Mouse (Mus musculus) lung, embryonic 16.5 days (tissue): ENCODE measurements at regions not wholly inside any gene's neighbourhood (a gene's known extent, or its start where the extent isn't known, plus 50 kb on each side); places are given as distances from the start of the nearest gene placed in this dataset.

Experiments used
- ATAC-seq: fragments of 200-750 bp; cut with Nextera tagmentation; 2 replicates; pipeline ENCODE4 v1.8.0; 2017; ENCODE audit warnings: low read depth, mild to moderate bottlenecking, moderate library complexity
- H3K27ac ChIP-seq: fragments of 300-500 bp; sonication (generic); 2 replicates; pipeline ENCODE4 v1.5.1; 2014; ENCODE audit warnings: mild to moderate bottlenecking, control low read depth, low read length
- H3K27me3 ChIP-seq: fragments of 300-500 bp; sonication (generic); 2 replicates; pipeline ENCODE4 v1.6.1; 2014; ENCODE audit warnings: low read depth, low read length, mixed read lengths; ENCODE audit not compliant: control insufficient read depth, insufficient read depth
- H3K36me3 ChIP-seq: fragments of 300-500 bp; sonication (generic); 2 replicates; pipeline ENCODE4 v1.6.1; 2014; ENCODE audit warnings: low read length; ENCODE audit not compliant: control insufficient read depth, insufficient read depth
- H3K4me1 ChIP-seq: fragments of 300-500 bp; sonication (generic); replicated peaks from 2 replicates; pipeline ENCODE4 v1.6.1; 2014; ENCODE audit warnings: low read length, mixed read lengths; ENCODE audit not compliant: control insufficient read depth, insufficient read depth
- H3K4me2 ChIP-seq: fragments of 300-500 bp; sonication (generic); 2 replicates; pipeline ENCODE4 v1.6.1; 2014; ENCODE audit warnings: low read depth, low read length, control low read depth
- H3K4me3 ChIP-seq: fragments of 300-500 bp; sonication (generic); 2 replicates; pipeline ENCODE4 v1.5.1; 2014; ENCODE audit warnings: mild to moderate bottlenecking, low read length, control low read depth
- H3K9ac ChIP-seq: fragments of 300-500 bp; sonication (generic); 2 replicates; pipeline ENCODE4 v1.6.1; 2014; ENCODE audit warnings: low read length, control low read depth
- H3K9me3 ChIP-seq: fragments of 300-500 bp; sonication (generic); 2 replicates; pipeline ENCODE4 v1.6.1; 2016; ENCODE audit warnings: low read length; ENCODE audit not compliant: control insufficient read depth
- WGBS: fragments of 180-500 bp; shearing (Covaris S2); extraction: QIAGEN DNeasy Blood & Tissue Kit; methylation state at CpG from one replicate; pipeline ENCODE4 v1.1.7; 2014; 5-methylcytosine and 5-hydroxymethylcytosine counted together

DNA sequence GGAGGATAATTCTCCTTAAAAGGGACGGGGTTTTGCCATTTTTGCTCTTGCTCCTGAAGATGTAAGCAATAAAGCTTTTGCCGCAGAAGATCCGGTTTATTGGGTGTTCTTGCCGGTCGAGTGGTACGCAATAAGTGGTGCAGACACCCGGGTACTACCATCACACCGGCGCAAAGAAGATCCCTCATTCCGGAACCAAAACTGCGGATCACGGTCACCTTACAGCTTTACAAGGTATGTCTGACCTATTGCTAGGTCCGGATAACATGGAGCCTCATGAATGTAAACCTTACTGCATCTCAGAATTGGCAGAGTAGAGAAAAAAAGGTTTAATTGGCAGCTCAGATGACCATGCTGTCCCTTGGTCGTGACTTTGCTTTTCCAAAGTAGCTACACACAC is 149.7 kb upstream of the Nckap5 start:
- ATAC-seq, result no peak
- Histone ChIP-seq H3K9me3 (peaks cover 3% of the 10 kb centered on the region; the same call in 1 of the 2 replicates), H3K36me3 (no peaks in the 10 kb centered on the region), H3K27ac (no peak overlapping the region), H3K4me1 (no peaks in the 10 kb centered on the region), H3K4me3 (no peak overlapping the region), H3K27me3 (no peaks in the 10 kb centered on the region), H3K9ac (no peak overlapping the region), H3K4me2 (no peak overlapping the region)
- 93% methylated on average over 14 of the region's 14 CpGs for WGBS

DNA sequence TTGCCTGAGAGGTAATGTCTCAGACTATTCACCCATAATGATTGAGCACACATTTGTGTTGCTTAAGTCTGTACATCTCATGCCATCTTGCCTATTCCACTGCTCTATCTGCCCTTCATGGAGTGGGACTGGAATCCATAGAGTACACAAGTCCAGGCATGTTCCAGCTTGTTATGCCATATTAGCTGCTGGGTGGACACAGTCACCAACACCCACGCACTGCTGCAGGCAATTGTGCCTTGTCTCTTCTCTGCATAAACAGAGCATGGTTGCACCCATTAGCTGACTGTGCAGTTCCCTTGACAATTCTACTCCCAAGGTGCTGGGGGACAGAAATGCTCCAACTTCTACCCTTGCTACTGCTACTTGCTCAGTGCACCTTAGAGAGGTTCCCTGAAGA is 143.3 kb upstream of the Nckap5 start:
- H3K4me1 ChIP-seq, result no peaks in the 10 kb centered on the region
- no peaks in the 10 kb centered on the region for H3K36me3 ChIP-seq
- 88% methylated on average over 1 of the region's 1 CpGs for WGBS
- H3K27ac ChIP-seq, result no peak overlapping the region
- H3K9me3 ChIP-seq, result no peaks in the 10 kb centered on the region
- H3K27me3 ChIP-seq, result no peaks in the 10 kb centered on the region
- ATAC-seq, result no peak
- no peak overlapping the region for H3K9ac ChIP-seq
- H3K4me3 ChIP-seq, result no peak overlapping the region
- no peak overlapping the region for H3K4me2 ChIP-seq

DNA sequence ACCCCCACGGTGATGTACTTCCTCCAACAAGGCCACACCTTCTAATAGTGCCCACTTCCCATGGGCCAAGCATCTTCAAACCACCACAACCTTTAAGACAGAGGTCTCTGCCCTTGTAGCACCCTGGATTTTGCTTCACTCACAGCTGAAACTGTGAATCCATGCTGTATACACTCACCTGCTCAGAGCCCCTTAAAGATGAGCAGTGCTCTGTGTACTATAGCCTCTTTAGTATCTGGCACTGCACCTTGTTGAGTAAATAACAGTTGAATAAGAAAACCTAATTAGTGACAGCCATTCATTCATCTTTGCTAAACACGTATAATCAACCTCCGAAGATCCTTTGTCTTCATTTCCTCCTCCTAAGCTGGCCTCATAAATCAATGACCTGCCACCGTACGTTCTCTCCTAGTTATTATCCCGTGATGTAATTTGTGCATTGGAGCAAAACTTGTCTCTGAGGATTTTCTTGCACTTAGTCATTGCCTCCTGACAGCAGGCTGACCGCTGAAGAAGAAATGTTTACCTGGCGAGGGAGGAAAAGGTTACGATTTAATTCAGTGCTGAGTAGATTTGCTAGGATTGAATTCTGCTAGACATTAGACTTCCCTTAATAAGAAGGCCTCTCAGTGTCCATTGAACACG is 141.3 kb upstream of the Nckap5 start:
- no peak for ATAC-seq

DNA sequence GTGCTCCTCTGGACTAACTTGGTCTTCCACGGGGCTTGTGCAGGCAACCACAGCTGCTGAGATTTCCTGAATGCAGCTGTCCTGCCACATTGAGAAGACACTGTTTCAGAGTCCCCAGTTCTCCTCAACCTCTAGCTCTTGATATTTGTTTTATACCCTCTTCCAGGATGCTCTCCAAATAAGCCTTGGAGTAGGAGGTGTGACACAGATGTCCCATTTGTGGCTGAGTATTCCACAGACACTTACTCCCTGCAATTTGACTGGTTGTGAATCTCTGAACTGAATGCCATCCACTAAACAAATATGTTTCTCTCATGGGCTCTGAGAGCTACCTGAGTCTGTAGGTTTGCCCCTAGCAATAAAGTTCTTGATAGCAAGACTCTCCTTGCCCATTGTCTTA is 140.5 kb upstream of the Nckap5 start:
- ATAC-seq, result no peak
- Histone ChIP-seq H3K9me3 (no peaks in the 10 kb centered on the region), H3K27me3 (no peaks in the 10 kb centered on the region), H3K36me3 (no peaks in the 10 kb centered on the region), H3K4me3 (no peak overlapping the region), H3K4me2 (no peak overlapping the region), H3K4me1 (no peaks in the 10 kb centered on the region), H3K9ac (no peak overlapping the region), H3K27ac (no peak overlapping the region)
- 36% methylated on average over 1 of the region's 1 CpGs for WGBS

More for the DNA sequence above, 141.3 kb upstream of the Nckap5 start:
- Histone ChIP-seq H3K27me3 (no peaks in the 10 kb centered on the region), H3K27ac (no peak overlapping the region), H3K4me2 (no peak overlapping the region), H3K9ac (no peak overlapping the region), H3K4me3 (no peak overlapping the region), H3K9me3 (no peaks in the 10 kb centered on the region), H3K36me3 (no peaks in the 10 kb centered on the region), H3K4me1 (no peaks in the 10 kb centered on the region)
- WGBS, result 52% methylated on average over 10 of the region's 10 CpGs

DNA sequence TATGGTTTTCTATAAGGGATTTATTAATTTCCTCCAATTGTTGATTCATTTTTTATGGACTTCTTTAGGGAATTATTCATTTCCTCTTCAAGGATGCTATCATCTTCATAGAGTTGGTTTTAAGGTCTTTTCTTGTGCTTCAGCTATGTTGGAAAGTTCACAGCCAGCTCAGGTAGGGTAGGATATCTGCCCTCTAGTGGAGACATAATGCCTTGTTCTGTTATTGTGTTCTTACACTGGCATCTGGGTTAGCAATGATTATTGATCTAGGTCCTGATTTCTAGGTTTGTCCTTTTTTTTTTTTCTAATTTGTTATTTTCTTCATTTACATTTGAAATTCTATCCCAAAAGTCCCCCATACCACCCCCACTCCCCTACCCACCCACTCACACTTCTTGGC is 135.8 kb upstream of the Nckap5 start:
- Histone ChIP-seq H3K36me3 (no peaks in the 10 kb centered on the region), H3K27ac (no peak overlapping the region), H3K4me3 (no peak overlapping the region), H3K9me3 (no peaks in the 10 kb centered on the region), H3K4me1 (no peaks in the 10 kb centered on the region), H3K9ac (no peak overlapping the region), H3K27me3 (no peaks in the 10 kb centered on the region), H3K4me2 (no peak overlapping the region)
- no peak for ATAC-seq

DNA sequence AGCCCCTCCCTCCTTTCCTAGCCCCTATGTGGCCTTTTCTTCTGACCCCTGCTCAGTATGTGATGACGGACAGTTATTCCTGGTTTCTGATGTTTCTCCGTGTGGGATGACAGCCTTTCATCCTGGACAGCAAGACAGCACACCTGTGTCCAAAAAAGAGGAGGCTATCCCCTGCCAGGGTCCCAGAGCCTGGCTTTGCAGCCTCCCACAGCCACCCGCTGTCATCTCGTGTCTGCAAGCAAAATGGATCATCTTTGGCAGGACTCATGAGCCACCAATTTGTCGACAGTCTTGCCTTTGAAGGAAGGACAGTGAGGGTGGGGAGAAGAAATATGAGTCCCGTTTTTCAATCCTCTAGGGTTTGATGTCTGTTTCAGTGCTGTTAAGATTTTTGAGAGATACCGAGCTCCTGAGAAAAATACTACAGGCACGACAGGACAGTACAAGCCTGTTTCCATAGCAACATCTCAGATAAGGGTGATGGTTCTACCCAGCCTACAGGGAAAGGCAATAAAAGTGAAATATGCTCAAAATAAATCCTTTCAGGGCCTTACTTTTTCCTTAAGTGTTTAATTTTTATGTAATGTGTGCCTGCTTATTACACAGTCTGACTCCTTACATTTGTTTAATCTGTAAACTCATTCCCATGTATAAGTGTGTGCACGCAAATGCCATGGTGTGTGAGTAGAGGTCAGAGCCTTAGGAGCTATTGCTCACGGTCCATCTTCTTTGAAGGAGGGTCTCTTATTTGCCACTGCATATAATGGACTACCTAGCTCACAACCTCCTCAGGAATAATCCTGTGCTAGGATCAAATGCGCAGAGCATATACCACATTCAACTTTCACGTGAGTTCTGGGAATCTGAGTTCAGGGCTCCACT is 125.5 kb upstream of the Nckap5 start:
- H3K4me1 ChIP-seq, result no peaks in the 10 kb centered on the region
- H3K9ac ChIP-seq, result no peak overlapping the region
- no peak overlapping the region for H3K4me2 ChIP-seq
- no peak for ATAC-seq
- no peaks in the 10 kb centered on the region for H3K27me3 ChIP-seq
- H3K9me3 ChIP-seq, result no peaks in the 10 kb centered on the region
- H3K36me3 ChIP-seq, result no peaks in the 10 kb centered on the region
- no peak overlapping the region for H3K27ac ChIP-seq
- 46% methylated on average over 12 of the region's 12 CpGs for WGBS
- no peak overlapping the region for H3K4me3 ChIP-seq

DNA sequence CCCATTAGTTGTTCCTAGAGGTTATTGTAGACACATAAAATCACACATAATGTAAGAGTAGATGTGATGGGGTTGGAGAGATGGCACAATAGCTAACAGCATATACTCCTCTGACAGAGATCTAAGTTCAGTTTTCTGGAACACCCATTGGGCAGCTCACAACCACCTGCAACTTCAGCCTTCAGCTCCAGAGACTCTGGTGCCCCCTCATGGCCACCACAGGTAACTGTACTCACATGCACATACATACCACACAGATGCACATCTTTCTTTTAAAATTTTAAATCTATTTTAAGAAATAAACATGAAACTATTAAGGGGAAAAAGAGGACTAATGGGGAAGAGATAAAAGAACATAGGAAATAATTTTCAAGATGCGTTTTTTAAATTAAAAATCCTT is 117.3 kb upstream of the Nckap5 start:
- no peak overlapping the region for H3K9ac ChIP-seq
- H3K27ac ChIP-seq, result no peak overlapping the region
- no peaks in the 10 kb centered on the region for H3K9me3 ChIP-seq
- H3K4me2 ChIP-seq, result no peak overlapping the region
- H3K4me3 ChIP-seq, result no peak overlapping the region
- H3K36me3 ChIP-seq, result no peaks in the 10 kb centered on the region
- no peak for ATAC-seq
- H3K27me3 ChIP-seq, result no peaks in the 10 kb centered on the region
- WGBS, result 95% methylated on average over 1 of the region's 1 CpGs
- no peaks in the 10 kb centered on the region for H3K4me1 ChIP-seq

DNA sequence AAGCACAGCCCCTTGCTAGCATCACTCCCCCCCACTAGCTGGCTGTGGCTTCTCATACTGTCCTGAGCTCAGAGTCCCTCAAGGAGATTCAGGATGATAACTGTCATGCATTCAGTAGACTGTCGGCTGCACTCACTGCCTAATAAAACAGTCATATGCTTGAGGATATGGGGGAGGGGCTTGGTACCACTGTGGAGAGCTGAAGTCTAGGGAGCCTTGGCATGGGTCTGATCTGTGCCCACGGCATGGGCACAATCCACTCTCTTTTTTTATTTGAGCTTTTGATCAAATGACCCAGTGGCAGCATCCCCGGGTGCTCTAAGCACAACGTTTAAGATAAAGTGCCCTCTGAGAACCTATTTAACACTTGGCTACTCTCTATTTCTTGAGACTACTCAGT is 102.1 kb upstream of the Nckap5 start:
- WGBS, result 43% methylated on average over 4 of the region's 4 CpGs

DNA sequence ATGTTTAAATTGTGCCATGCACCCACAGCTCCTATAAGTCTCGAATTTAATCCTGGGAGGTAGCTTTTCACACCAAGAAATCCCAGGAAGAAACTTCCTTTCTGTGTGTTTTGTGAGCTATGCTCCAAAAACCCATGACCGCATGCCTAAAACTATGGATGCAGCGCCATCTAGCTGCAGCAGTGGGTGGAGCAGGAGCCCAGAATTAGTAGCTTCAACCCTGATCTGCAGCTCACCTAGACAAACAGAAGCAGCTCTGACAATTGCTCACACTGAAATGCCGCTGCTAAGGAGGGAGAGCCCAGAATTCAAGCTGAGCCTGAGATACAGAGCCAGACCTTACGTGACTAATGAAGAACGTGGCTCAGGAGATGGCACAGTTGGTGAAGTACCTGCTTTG is 101.2 kb upstream of the Nckap5 start:
- Histone ChIP-seq H3K27me3 (no peaks in the 10 kb centered on the region), H3K9me3 (no peaks in the 10 kb centered on the region; the same call in 1 of the 2 replicates), H3K27ac (no peak overlapping the region), H3K4me2 (no peak overlapping the region), H3K4me1 (peaks cover 20% of the 10 kb centered on the region), H3K4me3 (no peak overlapping the region), H3K9ac (no peak overlapping the region), H3K36me3 (no peaks in the 10 kb centered on the region)
- WGBS, result 3% methylated on average over 6 of the region's 6 CpGs
- ATAC-seq, result peak; percentile 45; the same call in 1 of the 2 replicates

More for the DNA sequence above, 102.1 kb upstream of the Nckap5 start:
- Histone ChIP-seq H3K4me3 (no peak overlapping the region), H3K36me3 (no peaks in the 10 kb centered on the region), H3K9ac (no peak overlapping the region), H3K27me3 (no peaks in the 10 kb centered on the region), H3K9me3 (no peaks in the 10 kb centered on the region; the same call in 1 of the 2 replicates), H3K4me2 (no peak overlapping the region), H3K27ac (no peak overlapping the region), H3K4me1 (peaks cover 20% of the 10 kb centered on the region)
- no peak for ATAC-seq
